Mouse (Mus musculus): ENCODE measurements around the gene Cnr2.

The Cnr2 gene

DNA sequence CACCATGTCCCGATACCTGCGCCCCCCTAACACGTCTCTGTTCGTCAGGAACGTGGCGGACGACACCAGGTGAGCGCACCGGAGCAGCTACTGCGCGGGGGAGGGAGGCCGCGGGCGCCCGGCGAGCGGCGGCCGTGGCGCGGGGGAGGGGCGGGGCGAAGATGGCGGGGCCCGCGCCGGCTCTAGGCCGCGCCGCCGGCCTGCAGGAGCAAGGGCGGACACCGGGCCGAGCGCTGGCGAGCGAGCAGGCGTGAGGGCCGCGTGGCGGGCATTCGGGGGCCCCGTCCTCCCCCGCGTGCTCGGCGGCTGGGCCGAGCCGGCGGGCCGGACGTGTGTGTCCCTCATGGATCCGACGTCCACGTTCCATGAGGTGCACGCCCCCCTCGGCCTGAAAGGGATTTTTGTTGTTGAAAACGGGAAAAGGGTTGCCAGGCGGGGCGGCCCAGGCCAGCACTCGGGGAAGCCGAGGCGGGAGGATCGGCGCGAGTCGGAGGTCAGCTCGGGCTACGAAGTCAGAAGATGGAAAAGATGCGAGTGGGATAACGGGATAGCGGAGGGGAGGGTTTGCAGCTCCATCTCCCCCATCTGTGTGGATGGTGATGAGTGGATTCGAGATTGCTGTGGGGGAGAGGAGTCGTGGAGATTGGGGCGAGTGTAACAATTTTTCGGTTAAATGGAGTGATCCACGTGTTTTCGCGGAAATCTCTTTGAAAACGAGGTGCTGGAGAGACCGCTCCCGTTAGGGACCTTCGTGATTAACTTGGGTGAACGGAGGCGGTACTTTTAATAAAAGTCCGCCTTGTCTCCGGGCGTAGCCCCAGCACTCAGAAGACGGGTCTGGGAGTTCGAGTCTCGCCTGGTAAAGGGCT is 38.7 kb upstream of the Cnr2 start:
- H3K9me3 ChIP-seq (ENCODE audit: low read length) = no peaks in the 10 kb centered on the region
- peaks cover 55% of the 10 kb centered on the region for H3K4me1 ChIP-seq (replicated peaks; ENCODE audit: low read depth, low read length)
- TF ChIP-seq CTCF (conservative IDR thresholded peaks at IDR 0.05; ENCODE audit: low read length) = no peak
- TF ChIP-seq POU5F1 (IDR thresholded peaks at IDR 0.05; ENCODE audit: borderline replicate concordance, low read length) = no peak
- no peak for TF ChIP-seq NANOG (IDR thresholded peaks at IDR 0.05; ENCODE audit: borderline replicate concordance, low read length)
- no peaks in the 10 kb centered on the region for H3K27me3 ChIP-seq (ENCODE audit: insufficient read depth, low read length)
- peak overlapping the region; percentile 96 for H3K4me3 ChIP-seq (replicated peaks; ENCODE audit: low read length)
- peaks cover 36% of the 10 kb centered on the region for H3K36me3 ChIP-seq (ENCODE audit: insufficient read depth, low read length)

DNA sequence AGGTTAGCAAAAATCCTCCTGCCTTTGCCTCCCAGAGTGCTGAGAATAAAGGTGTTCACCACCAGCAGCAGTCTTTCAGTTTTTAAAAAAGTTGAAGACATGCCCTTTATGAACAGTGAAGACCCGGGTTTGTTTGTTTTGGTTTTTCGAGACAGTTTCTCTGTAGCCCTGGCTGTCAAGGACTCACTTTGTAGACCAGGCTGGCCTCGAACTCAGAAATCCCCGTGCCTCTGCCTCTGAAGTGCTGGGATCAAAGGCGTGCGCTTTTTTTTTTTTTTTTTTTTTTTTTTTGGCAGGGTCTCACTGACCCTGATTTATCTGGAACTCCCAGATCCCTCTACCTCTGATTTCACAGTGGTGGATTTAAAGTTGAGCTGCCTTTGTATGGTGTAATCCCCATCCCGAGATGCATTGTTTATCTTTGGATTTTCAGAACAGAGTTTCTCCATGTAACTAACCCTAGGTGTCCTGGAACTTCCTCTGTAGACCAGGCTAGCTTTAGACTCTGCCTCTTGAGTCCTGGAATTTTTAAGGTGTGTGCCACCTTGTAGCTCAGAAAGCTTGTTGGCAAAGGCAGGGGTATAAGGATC is 37.5 kb upstream of the Cnr2 start:
- Histone ChIP-seq H3K4me3 (replicated peaks; ENCODE audit: low read length) (peak overlapping the region; percentile 96), H3K9me3 (ENCODE audit: low read length) (no peaks in the 10 kb centered on the region), H3K4me1 (replicated peaks; ENCODE audit: low read depth, low read length) (peaks cover 56% of the 10 kb centered on the region), H3K27me3 (ENCODE audit: insufficient read depth, low read length) (no peaks in the 10 kb centered on the region), H3K36me3 (ENCODE audit: insufficient read depth, low read length) (peaks cover 48% of the 10 kb centered on the region)
- TF ChIP-seq POU5F1 (IDR thresholded peaks at IDR 0.05; ENCODE audit: borderline replicate concordance, low read length) (no peak), NANOG (IDR thresholded peaks at IDR 0.05; ENCODE audit: borderline replicate concordance, low read length) (no peak)

DNA sequence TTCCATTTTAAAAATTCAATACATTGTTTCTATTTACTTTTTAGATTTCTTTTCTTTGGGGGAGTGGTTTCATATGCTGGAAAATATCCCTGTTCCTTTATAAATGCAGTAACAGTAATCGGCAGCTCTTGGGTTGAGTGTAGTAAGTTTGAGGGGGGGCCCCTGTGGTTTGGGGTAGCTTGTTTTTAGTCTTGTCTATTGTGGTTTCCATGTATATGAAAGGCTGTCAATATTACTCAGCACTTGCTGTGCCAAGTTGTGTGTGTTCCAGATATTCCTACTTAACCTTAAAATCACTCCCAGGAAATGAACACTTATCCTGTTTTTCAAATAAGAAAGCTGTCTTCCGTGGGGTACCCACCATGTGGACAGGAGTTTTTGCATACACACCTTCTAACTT is 26.2 kb upstream of the Cnr2 start:
- Histone ChIP-seq H3K27me3 (ENCODE audit: insufficient read depth, low read length) (no peaks in the 10 kb centered on the region), H3K36me3 (ENCODE audit: insufficient read depth, low read length) (peaks cover 65% of the 10 kb centered on the region), H3K4me3 (replicated peaks; ENCODE audit: low read length) (no peak overlapping the region), H3K9me3 (ENCODE audit: low read length) (no peaks in the 10 kb centered on the region), H3K4me1 (replicated peaks; ENCODE audit: low read depth, low read length) (peaks cover 24% of the 10 kb centered on the region)
- no peak for TF ChIP-seq POU5F1 (IDR thresholded peaks at IDR 0.05; ENCODE audit: borderline replicate concordance, low read length)
- no peak for TF ChIP-seq CTCF (conservative IDR thresholded peaks at IDR 0.05; ENCODE audit: low read length)
- TF ChIP-seq NANOG (IDR thresholded peaks at IDR 0.05; ENCODE audit: borderline replicate concordance, low read length) = no peak

DNA sequence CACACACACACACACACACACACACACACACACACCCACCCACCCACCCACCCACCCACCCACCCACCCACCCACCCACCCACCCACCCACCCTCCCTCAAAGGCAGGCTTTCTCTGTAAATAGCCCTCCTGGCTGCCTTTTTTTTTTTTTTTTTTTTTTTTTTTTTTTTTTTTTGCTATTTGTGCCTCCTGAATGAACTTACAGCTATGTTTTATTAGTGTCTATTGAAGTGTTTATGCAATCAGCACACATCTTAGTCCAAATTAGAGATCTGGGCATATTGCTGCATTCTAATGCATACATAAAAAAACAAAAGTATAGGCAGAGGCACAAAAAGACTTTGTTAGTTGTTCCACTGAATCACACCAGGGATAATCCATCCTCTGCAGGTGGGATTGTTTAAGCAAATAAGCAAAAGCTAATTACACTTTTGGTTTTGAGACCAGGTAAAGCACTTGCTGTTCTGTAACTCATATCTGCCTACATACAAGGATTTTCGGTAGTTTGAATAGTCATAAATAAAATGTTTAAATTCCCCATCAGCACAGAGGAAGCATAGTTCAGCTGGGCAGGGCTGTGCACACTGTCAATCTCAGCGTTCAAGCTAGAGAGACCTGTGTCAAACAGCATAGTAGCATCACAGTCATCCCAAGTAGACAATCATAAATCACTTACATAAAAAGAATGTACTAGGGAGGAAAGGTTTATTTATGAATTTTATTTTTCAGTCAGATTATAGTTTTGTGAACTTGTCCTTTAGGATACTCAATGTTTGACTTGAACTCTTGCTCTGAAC is 24.8 kb upstream of the Cnr2 start:
- H3K27me3 ChIP-seq (ENCODE audit: insufficient read depth, low read length) = no peaks in the 10 kb centered on the region
- H3K4me1 ChIP-seq (replicated peaks; ENCODE audit: low read depth, low read length) = peaks cover 39% of the 10 kb centered on the region
- TF ChIP-seq CTCF (conservative IDR thresholded peaks at IDR 0.05; ENCODE audit: low read length) (no peak), NANOG (IDR thresholded peaks at IDR 0.05; ENCODE audit: borderline replicate concordance, low read length) (no peak), POU5F1 (IDR thresholded peaks at IDR 0.05; ENCODE audit: borderline replicate concordance, low read length) (no peak)
- H3K4me3 ChIP-seq (replicated peaks; ENCODE audit: low read length) = no peak overlapping the region
- H3K36me3 ChIP-seq (ENCODE audit: insufficient read depth, low read length) = peaks cover 55% of the 10 kb centered on the region
- H3K9me3 ChIP-seq (ENCODE audit: low read length) = no peaks in the 10 kb centered on the region

DNA sequence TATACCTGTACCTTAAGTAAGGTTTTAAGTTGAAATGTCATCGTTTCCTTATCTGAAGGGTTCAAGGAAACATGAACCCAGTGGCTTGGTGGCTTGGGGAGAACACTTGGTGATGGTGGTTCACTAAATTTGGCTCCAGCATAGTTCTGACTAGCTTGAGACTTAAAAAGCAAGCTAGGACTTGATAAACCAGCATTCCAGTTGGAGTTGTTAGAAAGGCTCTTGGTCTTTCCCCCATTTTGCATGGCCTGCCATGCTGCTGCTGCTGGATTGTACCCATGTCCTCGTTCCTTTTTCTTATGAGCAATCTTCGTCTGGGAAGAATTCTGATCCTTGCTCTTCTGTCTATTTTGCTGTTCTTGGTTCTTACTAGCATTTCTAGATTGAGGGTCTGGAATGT is 23.2 kb upstream of the Cnr2 start:
- peaks cover 41% of the 10 kb centered on the region for H3K36me3 ChIP-seq (ENCODE audit: insufficient read depth, low read length)
- no peaks in the 10 kb centered on the region for H3K9me3 ChIP-seq (ENCODE audit: low read length)
- TF ChIP-seq NANOG (IDR thresholded peaks at IDR 0.05; ENCODE audit: borderline replicate concordance, low read length) (no peak), POU5F1 (IDR thresholded peaks at IDR 0.05; ENCODE audit: borderline replicate concordance, low read length) (no peak), CTCF (conservative IDR thresholded peaks at IDR 0.05; ENCODE audit: low read length) (no peak)
- H3K4me1 ChIP-seq (replicated peaks; ENCODE audit: low read depth, low read length) = peaks cover 55% of the 10 kb centered on the region
- H3K27me3 ChIP-seq (ENCODE audit: insufficient read depth, low read length) = no peaks in the 10 kb centered on the region
- H3K4me3 ChIP-seq (replicated peaks; ENCODE audit: low read length) = peak overlapping the region; percentile 87

DNA sequence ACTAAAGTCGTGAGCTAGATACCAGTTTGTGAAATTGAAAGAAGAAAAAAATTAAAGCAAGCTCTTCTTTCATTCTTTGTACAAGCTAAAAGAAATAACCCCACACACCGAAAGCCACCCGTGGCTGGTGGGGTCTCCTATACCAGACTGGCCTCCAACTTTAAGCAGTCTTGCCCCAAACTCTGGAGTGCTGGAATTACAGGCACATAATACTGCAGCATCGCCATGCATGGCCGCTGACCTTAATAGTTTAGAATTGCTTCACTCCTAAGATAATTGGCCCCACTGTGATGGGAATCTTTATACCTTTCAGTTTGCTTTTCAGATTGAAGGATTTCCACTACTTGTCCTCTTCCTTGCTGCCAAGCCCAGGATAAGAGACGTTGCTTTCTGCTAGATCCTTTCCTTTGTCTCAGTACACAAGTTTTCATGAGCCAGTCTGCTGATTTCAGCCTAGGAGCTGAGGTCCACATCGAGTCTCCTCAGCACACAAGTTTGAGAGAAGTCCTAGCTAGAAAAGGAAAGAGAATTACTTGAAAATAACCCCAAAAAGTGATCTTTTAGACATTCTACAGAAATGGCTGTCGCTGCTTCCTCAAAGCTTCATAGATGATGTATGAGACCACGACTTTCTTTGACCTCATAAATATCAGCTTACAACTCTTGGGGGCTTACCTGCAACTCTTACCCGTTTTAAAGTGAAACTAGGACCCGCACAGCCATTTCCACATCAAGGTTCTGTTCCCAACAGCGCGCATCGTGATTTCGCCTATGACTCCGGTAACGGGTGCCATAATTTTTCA is 22.4 kb upstream of the Cnr2 start:
- Histone ChIP-seq H3K9me3 (ENCODE audit: low read length) (no peaks in the 10 kb centered on the region), H3K4me3 (replicated peaks; ENCODE audit: low read length) (peak overlapping the region; percentile 87), H3K4me1 (replicated peaks; ENCODE audit: low read depth, low read length) (peaks cover 57% of the 10 kb centered on the region), H3K36me3 (ENCODE audit: insufficient read depth, low read length) (peaks cover 40% of the 10 kb centered on the region), H3K27me3 (ENCODE audit: insufficient read depth, low read length) (no peaks in the 10 kb centered on the region)
- TF ChIP-seq NANOG (IDR thresholded peaks at IDR 0.05; ENCODE audit: borderline replicate concordance, low read length) (no peak), CTCF (conservative IDR thresholded peaks at IDR 0.05; ENCODE audit: low read length) (no peak), POU5F1 (IDR thresholded peaks at IDR 0.05; ENCODE audit: borderline replicate concordance, low read length) (no peak)

DNA sequence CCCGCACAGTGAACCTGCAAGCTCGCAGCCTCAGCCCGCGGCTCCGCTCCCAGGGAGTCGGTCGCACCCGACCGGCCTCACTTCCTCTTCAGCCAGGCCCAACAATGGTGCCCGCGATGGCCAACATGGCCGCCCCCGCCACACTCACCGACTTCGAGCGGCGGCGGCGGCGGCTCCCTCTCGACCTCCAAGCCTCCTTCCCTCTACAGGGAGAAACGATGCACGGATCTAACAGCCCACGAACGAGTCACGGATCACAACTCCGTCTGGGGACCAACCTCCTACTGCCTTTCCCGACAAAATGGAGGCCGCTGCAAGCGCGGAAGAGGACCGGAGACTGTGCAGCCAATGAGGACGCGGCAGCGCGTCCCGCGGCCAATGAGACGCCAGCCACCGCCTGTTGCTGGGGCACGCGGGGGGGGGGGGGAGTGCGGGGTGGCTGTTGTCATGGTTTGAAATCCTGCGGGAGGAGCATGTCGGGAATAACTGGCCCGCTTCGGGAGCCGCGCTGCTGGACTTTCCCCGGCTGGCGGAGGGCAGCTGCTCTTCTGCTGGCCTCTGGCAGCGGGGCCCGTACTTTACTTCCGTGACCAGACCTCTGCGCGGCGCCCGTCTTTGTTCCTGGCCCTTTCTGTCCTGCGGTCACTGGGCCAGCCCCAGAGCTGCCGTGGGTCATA is 21.5 kb upstream of the Cnr2 start, which contains the start of gene Pnrc2:
Pnrc2 (minus strand) TSS at position 325 of the 677 bp plus-strand sequence.
- Histone ChIP-seq H3K36me3 (ENCODE audit: insufficient read depth, low read length) (peaks cover 40% of the 10 kb centered on the region), H3K27me3 (ENCODE audit: insufficient read depth, low read length) (no peaks in the 10 kb centered on the region), H3K4me3 (replicated peaks; ENCODE audit: low read length) (peak within 1 kb of the TSS; percentile 87), H3K4me1 (replicated peaks; ENCODE audit: low read depth, low read length) (peaks cover 57% of the 10 kb centered on the region), H3K9me3 (ENCODE audit: low read length) (no peaks in the 10 kb centered on the region)
- TF ChIP-seq CTCF (conservative IDR thresholded peaks at IDR 0.05; ENCODE audit: low read length) (no peak), NANOG (IDR thresholded peaks at IDR 0.05; ENCODE audit: borderline replicate concordance, low read length) (no peak), POU5F1 (IDR thresholded peaks at IDR 0.05; ENCODE audit: borderline replicate concordance, low read length) (no peak)

Measured in E14TG2a.4 (cell line).